Mouse (Mus musculus): Measurements from ENCODE around the gene Sox13. TPM values are rescaled to one million over a fixed set of nuclear protein-coding genes. Genes with fewer than 3 reads are reported as not detected.
A peak's percentile ranks its signal among the peaks of the same experiment; 100 is the strongest.

Gene Sox13
- total and polyA plus RNA-seq, 2 experiments from 2014 or later: 3.3 to 17.3 TPM

- Histone ChIP-seq H3K36me3 (ENCODE audit: insufficient read depth, low read length) (no peaks in the 10 kb centered on the region), H3K9me3 (ENCODE audit: low read length) (no peaks in the 10 kb centered on the region), H3K9ac (replicated peaks; ENCODE audit: low read length, poor library complexity, severe bottlenecking) (no peak overlapping the region), H3K4me2 (ENCODE audit: low read depth, low read length, poor library complexity, severe bottlenecking) (no peak overlapping the region), H3K27me3 (ENCODE audit: insufficient read depth, low read length) (no peaks in the 10 kb centered on the region), H3K27ac (ENCODE audit: low read depth, low read length) (no peak overlapping the region), H3K4me1 (ENCODE audit: insufficient read depth, low read length) (no peaks in the 10 kb centered on the region; the same call in 1 of the 2 replicates), H3K4me3 (ENCODE audit: low read depth, low read length) (no peak overlapping the region)
- DNase-seq (ENCODE audit: low spot score) (no peak), ATAC-seq (ENCODE audit: low FRiP score) (no peak)
- TF ChIP-seq CTCF (IDR thresholded peaks at IDR 0.05): no peak
- 51% methylated on average over 13 of the region's 13 CpGs for WGBS
These were observed 27.8 kb upstream of the Sox13 start for GRCm38 (mm10) chr1:133451869-133452563.

GRCm38 (mm10) chr1:133451025-133451424 is 26.8 kb upstream of the Sox13 start:
- H3K4me3 ChIP-seq (ENCODE audit: low read depth, low read length): no peak overlapping the region
- H3K4me1 ChIP-seq (ENCODE audit: insufficient read depth, low read length): no peaks in the 10 kb centered on the region; the same call in 1 of the 2 replicates
- no peaks in the 10 kb centered on the region for H3K9me3 ChIP-seq (ENCODE audit: low read length)
- ATAC-seq (ENCODE audit: low FRiP score) (no peak), DNase-seq (ENCODE audit: low spot score) (no peak)
- TF ChIP-seq CTCF (IDR thresholded peaks at IDR 0.05): no peak
- H3K9ac ChIP-seq (replicated peaks; ENCODE audit: low read length, poor library complexity, severe bottlenecking): no peak overlapping the region
- H3K27ac ChIP-seq (ENCODE audit: low read depth, low read length): no peak overlapping the region
- no peak overlapping the region for H3K4me2 ChIP-seq (ENCODE audit: low read depth, low read length, poor library complexity, severe bottlenecking)
- H3K36me3 ChIP-seq (ENCODE audit: insufficient read depth, low read length): no peaks in the 10 kb centered on the region
- WGBS: 61% methylated on average over 11 of the region's 11 CpGs
- no peaks in the 10 kb centered on the region for H3K27me3 ChIP-seq (ENCODE audit: insufficient read depth, low read length)

GRCm38 (mm10) chr1:133448351-133448931 is 24.3 kb upstream of the Sox13 start:
- no peak overlapping the region for H3K4me3 ChIP-seq (ENCODE audit: low read depth, low read length)
- H3K27me3 ChIP-seq (ENCODE audit: insufficient read depth, low read length): no peaks in the 10 kb centered on the region
- WGBS: 33% methylated on average over 14 of the region's 14 CpGs
- no peaks in the 10 kb centered on the region; the same call in 1 of the 2 replicates for H3K4me1 ChIP-seq (ENCODE audit: insufficient read depth, low read length)
- ATAC-seq (ENCODE audit: low FRiP score): no peak
- no peak overlapping the region for H3K27ac ChIP-seq (ENCODE audit: low read depth, low read length)
- H3K9me3 ChIP-seq (ENCODE audit: low read length): no peaks in the 10 kb centered on the region
- no peak for TF ChIP-seq CTCF (IDR thresholded peaks at IDR 0.05)
- 0 out of 2 replicates have a peak overlapping the region, but pooled peaks have one; percentile 19 for H3K9ac ChIP-seq (replicated peaks; ENCODE audit: low read length, poor library complexity, severe bottlenecking)
- H3K36me3 ChIP-seq (ENCODE audit: insufficient read depth, low read length): no peaks in the 10 kb centered on the region
- no peak for DNase-seq (ENCODE audit: low spot score)
- no peak overlapping the region for H3K4me2 ChIP-seq (ENCODE audit: low read depth, low read length, poor library complexity, severe bottlenecking)

GRCm38 (mm10) chr1:133446291-133446690 is 22.1 kb upstream of the Sox13 start:
- no peak for DNase-seq (ENCODE audit: low spot score)
- Histone ChIP-seq H3K27me3 (ENCODE audit: insufficient read depth, low read length) (no peaks in the 10 kb centered on the region), H3K4me1 (ENCODE audit: insufficient read depth, low read length) (no peaks in the 10 kb centered on the region; the same call in 1 of the 2 replicates), H3K4me2 (ENCODE audit: low read depth, low read length, poor library complexity, severe bottlenecking) (no peak overlapping the region), H3K9me3 (ENCODE audit: low read length) (0 out of 2 replicates have a peak, but pooled peaks cover 4% of the 10 kb centered on the region), H3K9ac (replicated peaks; ENCODE audit: low read length, poor library complexity, severe bottlenecking) (no peak overlapping the region), H3K4me3 (ENCODE audit: low read depth, low read length) (no peak overlapping the region), H3K36me3 (ENCODE audit: insufficient read depth, low read length) (no peaks in the 10 kb centered on the region), H3K27ac (ENCODE audit: low read depth, low read length) (no peak overlapping the region)
- no peak for ATAC-seq (ENCODE audit: low FRiP score)
- no peak for TF ChIP-seq CTCF (IDR thresholded peaks at IDR 0.05)
- 67% methylated on average over 4 of the region's 4 CpGs for WGBS

- Histone ChIP-seq H3K4me1 (ENCODE audit: insufficient read depth, low read length) (no peaks in the 10 kb centered on the region; the same call in 1 of the 2 replicates), H3K9ac (replicated peaks; ENCODE audit: low read length, poor library complexity, severe bottlenecking) (no peak overlapping the region), H3K4me2 (ENCODE audit: low read depth, low read length, poor library complexity, severe bottlenecking) (no peak overlapping the region), H3K9me3 (ENCODE audit: low read length) (0 out of 2 replicates have a peak, but pooled peaks cover 4% of the 10 kb centered on the region), H3K36me3 (ENCODE audit: insufficient read depth, low read length) (no peaks in the 10 kb centered on the region), H3K27ac (ENCODE audit: low read depth, low read length) (no peak overlapping the region), H3K27me3 (ENCODE audit: insufficient read depth, low read length) (no peaks in the 10 kb centered on the region), H3K4me3 (ENCODE audit: low read depth, low read length) (no peak overlapping the region)
- no peak for TF ChIP-seq CTCF (IDR thresholded peaks at IDR 0.05)
- ATAC-seq (ENCODE audit: low FRiP score) (no peak), DNase-seq (ENCODE audit: low spot score) (no peak)
- WGBS: 86% methylated on average over 8 of the region's 8 CpGs
These were observed 20.1 kb upstream of the Sox13 start for GRCm38 (mm10) chr1:133444315-133444714.

Measured in midbrain, postnatal 0 days (tissue).